Mouse (Mus musculus) forebrain, embryonic 11.5 days (tissue): ENCODE measurements around the gene Tpd52l1. TPM values are rescaled to one million over a fixed set of nuclear protein-coding genes. Genes with fewer than 3 reads are reported as not detected.

ENCODE experiments used
- ATAC-seq: fragments of 200-750 bp; cut with Nextera tagmentation; replicated peaks from 2 replicates; pipeline ENCODE4 v1.8.0; 2017; ENCODE audit warnings: moderate TSS enrichment; ENCODE audit not compliant: low FRiP score
- DNase-seq: peaks from one replicate; pipeline ENCODE4 v3.0.0-alpha.2; 2017; ENCODE audit warnings: low spot score
- H3K27ac ChIP-seq: fragments of 300-500 bp; sonication (generic); 2 replicates; pipeline ENCODE4 v1.5.1; 2014; ENCODE audit warnings: low read depth, low read length
- H3K27me3 ChIP-seq: fragments of 300-500 bp; sonication (generic); 2 replicates; pipeline ENCODE4 v1.6.1; 2014; ENCODE audit warnings: mild to moderate bottlenecking, low read length, mixed read lengths; ENCODE audit not compliant: control insufficient read depth, insufficient read depth
- H3K36me3 ChIP-seq: fragments of 300-500 bp; sonication (generic); 2 replicates; pipeline ENCODE4 v1.6.1; 2014; ENCODE audit warnings: mild to moderate bottlenecking, low read length, moderate library complexity, mixed read lengths; ENCODE audit not compliant: control insufficient read depth, insufficient read depth
- H3K4me1 ChIP-seq: fragments of 300-500 bp; sonication (generic); replicated peaks from 2 replicates; pipeline ENCODE4 v1.6.1; 2014; ENCODE audit warnings: low read length, mixed read lengths; ENCODE audit not compliant: control insufficient read depth, insufficient read depth
- H3K4me2 ChIP-seq: fragments of 300-500 bp; sonication (generic); 2 replicates; pipeline ENCODE4 v1.6.1; 2014; ENCODE audit warnings: low read depth, mild to moderate bottlenecking, low read length, moderate library complexity, mixed read lengths; ENCODE audit not compliant: severe bottlenecking
- H3K4me3 ChIP-seq: fragments of 300-500 bp; sonication (generic); 2 replicates; pipeline ENCODE4 v1.5.1; 2014; ENCODE audit warnings: low read depth, low read length
- H3K9ac ChIP-seq: fragments of 300-500 bp; sonication (generic); 2 replicates; pipeline ENCODE4 v1.6.1; 2014; ENCODE audit warnings: low read length
- H3K9me3 ChIP-seq: fragments of 300-500 bp; sonication (generic); 2 replicates; pipeline ENCODE4 v1.6.1; 2016; ENCODE audit warnings: low read length, mixed read lengths; ENCODE audit not compliant: control insufficient read depth
- WGBS: fragments of 180-500 bp; shearing (Covaris S2); extraction: QIAGEN DNeasy Blood & Tissue Kit; methylation state at CpG from one replicate; pipeline ENCODE4 v1.1.7; 2014; 5-methylcytosine and 5-hydroxymethylcytosine counted together
- polyA plus RNA-seq: library from polyadenylated mRNA; unstranded; fragments of >200 nt; fragmentation: Nextera tagmentation; extraction: Ambion mirVana; gene quantifications from 2 replicates; pipeline ENCODE4 v1.2.1, GENCODE M21; 2014

Tpd52l1 gene
- polyA plus RNA-seq, 1 experiment from 2014 or later: 25.2 TPM

DNA sequence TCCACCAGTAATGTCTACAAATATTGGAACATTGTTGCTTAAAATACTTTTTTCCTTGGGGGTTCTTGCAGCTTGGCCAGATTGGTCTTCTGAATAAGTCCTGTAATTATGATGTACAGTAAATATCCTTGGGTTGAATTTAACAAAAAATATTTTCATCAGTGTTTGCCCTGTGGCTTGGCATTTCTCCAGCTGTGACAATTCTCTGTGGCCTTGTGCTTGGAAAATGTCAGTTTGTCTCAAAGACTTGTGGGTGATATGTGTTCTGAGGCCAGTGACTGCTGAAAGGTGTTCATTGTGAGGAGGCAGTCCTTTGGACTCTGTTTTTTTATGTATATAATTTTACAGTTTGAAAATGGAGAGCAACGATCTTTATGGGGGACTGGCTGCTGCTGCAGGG is 116.3 kb downstream of the Tpd52l1 start:
- 90% methylated on average over 1 of the region's 1 CpGs for WGBS
- ATAC-seq: no peak
- H3K36me3 ChIP-seq: no peaks in the 10 kb centered on the region
- no peak overlapping the region for H3K4me3 ChIP-seq
- no peak overlapping the region for H3K9ac ChIP-seq
- H3K4me2 ChIP-seq: no peak overlapping the region
- H3K4me1 ChIP-seq: no peaks in the 10 kb centered on the region
- no peaks in the 10 kb centered on the region for H3K9me3 ChIP-seq
- no peaks in the 10 kb centered on the region for H3K27me3 ChIP-seq
- no peak overlapping the region for H3K27ac ChIP-seq
- no peak for DNase-seq

DNA sequence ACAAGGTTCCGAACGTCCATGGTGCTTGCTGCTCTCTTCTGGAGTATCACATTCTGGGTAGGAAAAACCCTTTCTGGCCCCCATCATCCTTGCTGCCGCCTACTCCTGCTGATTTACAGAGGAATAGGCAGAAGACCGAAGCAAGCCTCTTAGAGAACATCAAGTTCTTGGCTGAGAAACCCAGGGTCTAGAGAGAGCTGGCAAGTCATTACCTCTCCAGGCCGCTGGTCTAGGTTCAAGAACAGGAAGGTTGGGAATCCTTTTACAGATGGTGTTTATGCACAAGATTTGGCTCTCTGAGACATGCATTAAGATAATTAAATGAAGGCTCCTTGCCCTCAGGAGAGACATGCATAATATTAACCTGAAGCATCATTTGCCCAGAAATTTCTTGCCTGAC is 127.3 kb downstream of the Tpd52l1 start:
- H3K4me3 ChIP-seq: no peak overlapping the region
- DNase-seq: no peak
- H3K9ac ChIP-seq: no peak overlapping the region
- no peak for ATAC-seq
- WGBS: 84% methylated on average over 5 of the region's 5 CpGs
- no peaks in the 10 kb centered on the region for H3K9me3 ChIP-seq
- H3K36me3 ChIP-seq: no peaks in the 10 kb centered on the region
- H3K4me2 ChIP-seq: no peak overlapping the region
- H3K4me1 ChIP-seq: no peaks in the 10 kb centered on the region
- H3K27ac ChIP-seq: no peak overlapping the region
- H3K27me3 ChIP-seq: no peaks in the 10 kb centered on the region

GRCm38 (mm10) chr10:31312865-31313848 is 132.6 kb downstream of the Tpd52l1 start, which contains the start of gene Hddc2:
Gene Hddc2 (plus strand): TSS chr10:31313383.
- peak within 1 kb of the TSS; percentile 67 for H3K9ac ChIP-seq
- H3K27ac ChIP-seq: peak within 1 kb of the TSS; percentile 48; the same call in 1 of the 2 replicates
- no peaks in the 10 kb centered on the region for H3K36me3 ChIP-seq
- H3K4me3 ChIP-seq: peak within 1 kb of the TSS; percentile 51
- ATAC-seq: peak; percentile 97
- H3K4me2 ChIP-seq: peak within 1 kb of the TSS; percentile 52
- 5% methylated on average over 30 of the region's 44 CpGs for WGBS
- H3K4me1 ChIP-seq: no peaks in the 10 kb centered on the region
- DNase-seq: peak; percentile 92
- H3K9me3 ChIP-seq: no peaks in the 10 kb centered on the region
- no peaks in the 10 kb centered on the region for H3K27me3 ChIP-seq

DNA sequence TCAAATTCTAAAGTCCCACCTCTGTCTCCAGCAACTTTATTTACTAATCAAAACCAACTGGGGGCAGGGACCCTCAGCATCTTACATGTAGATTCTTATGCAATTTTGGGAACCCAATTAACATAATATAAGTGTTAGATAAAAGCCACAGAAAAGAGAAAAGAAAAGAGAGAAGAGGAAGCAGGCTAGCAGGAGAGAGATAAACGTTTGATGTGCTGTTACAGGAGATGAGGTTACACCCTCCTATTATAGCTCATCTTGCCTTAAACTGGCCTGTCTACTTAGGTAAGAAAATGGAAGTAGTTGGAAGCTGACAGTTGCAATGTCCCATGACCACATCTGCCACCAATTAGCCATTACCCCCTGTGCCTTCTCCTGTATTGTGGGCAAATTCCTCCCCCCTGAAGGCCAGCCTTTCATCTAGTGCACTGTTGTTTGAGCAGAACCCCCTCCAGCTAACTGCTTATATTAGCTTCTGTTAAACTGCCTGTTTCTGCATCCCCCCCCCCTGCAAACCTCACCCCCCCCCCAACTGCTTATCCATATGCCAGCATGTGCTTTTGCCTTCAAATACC is 138.6 kb downstream of the Tpd52l1 start:
- no peaks in the 10 kb centered on the region for H3K9me3 ChIP-seq
- WGBS: 30% methylated on average over 1 of the region's 1 CpGs
- no peak overlapping the region for H3K4me3 ChIP-seq
- no peaks in the 10 kb centered on the region for H3K36me3 ChIP-seq
- H3K4me1 ChIP-seq: no peaks in the 10 kb centered on the region
- ATAC-seq: no peak
- H3K9ac ChIP-seq: no peak overlapping the region
- H3K27me3 ChIP-seq: no peaks in the 10 kb centered on the region
- H3K4me2 ChIP-seq: no peak overlapping the region
- DNase-seq: no peak
- no peak overlapping the region for H3K27ac ChIP-seq

DNA sequence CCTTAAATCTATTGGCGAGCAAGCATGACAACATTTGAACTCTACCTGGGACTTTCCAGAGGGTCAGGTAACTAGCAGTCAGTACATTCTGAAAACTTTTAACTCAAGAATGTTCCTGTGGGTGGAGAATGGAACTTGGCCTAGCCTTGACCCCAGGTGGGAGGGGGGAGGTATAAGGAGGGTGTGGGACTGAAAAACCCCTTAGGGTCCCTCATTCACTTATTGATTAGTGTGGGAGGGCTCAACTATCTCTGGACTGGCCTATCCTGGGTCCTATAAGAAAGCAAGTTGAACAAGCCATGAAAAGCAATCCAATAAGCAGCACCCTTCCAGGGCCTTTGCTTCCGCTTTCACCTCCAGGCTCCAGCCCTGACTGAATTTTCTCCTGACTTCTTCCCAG is 142.3 kb downstream of the Tpd52l1 start:
- Histone ChIP-seq H3K9me3 (no peaks in the 10 kb centered on the region), H3K4me3 (no peak overlapping the region), H3K4me1 (no peaks in the 10 kb centered on the region), H3K27me3 (no peaks in the 10 kb centered on the region), H3K27ac (no peak overlapping the region), H3K9ac (no peak overlapping the region), H3K36me3 (no peaks in the 10 kb centered on the region), H3K4me2 (no peak overlapping the region)
- DNase-seq (no peak), ATAC-seq (no peak)
- 90% methylated on average over 2 of the region's 2 CpGs for WGBS

DNA sequence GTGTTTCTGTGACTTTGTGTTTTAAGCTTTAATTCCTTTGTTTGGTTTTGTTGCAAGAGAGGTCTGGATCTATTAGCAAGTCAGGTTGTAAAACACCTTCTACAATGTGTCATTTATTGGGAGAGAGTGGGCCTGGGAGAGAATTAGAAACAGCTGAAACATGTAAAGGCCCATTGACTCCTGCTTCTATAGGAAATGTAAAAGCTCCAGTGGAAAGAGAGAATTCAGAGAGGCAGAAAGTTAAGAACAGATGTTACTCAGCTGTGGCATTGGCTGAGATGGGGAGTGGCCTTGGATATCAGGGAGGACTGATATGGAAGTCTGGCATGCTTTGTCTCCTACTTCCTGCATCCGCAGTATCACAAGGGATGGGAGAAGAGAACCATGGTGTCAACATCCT is 145.5 kb downstream of the Tpd52l1 start:
- no peaks in the 10 kb centered on the region for H3K9me3 ChIP-seq
- no peak overlapping the region for H3K4me2 ChIP-seq
- ATAC-seq (no peak), DNase-seq (no peak)
- H3K4me1 ChIP-seq: no peaks in the 10 kb centered on the region
- no peaks in the 10 kb centered on the region for H3K36me3 ChIP-seq
- no peak overlapping the region for H3K9ac ChIP-seq
- no peak overlapping the region for H3K27ac ChIP-seq
- no peak overlapping the region for H3K4me3 ChIP-seq
- 77% methylated on average over 1 of the region's 1 CpGs for WGBS
- no peaks in the 10 kb centered on the region for H3K27me3 ChIP-seq

DNA sequence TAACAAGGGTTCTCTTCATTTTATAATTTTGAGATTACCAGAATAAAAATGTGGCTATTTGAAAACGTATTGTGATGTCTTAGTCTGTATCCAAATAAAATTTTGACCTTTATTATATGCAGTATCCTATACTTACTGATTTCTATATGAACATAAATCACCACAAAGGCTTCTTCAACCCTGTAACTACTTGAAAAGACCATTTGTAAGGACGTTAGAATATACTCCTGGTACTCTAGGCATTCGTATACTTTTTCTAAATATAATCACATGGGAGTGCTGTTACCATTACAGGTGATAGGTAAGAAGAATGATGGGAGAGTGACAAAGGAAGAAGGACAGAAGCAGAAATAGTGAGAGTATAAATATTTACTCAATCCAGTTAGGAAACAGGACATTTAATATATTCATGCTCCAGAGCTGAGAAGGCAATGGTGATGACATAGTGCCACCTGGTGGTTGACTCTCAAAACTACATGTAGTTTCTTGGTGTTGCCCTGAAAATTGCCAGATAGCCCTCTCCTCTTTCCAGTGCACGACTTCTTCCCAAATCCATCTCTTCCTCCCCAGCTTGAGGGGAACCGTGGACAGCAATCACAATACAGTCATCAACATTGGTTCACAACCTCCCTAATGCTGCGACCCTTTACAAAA is 146.7 kb downstream of the Tpd52l1 start:
- no peak overlapping the region for H3K27ac ChIP-seq
- DNase-seq: peak; percentile 68
- H3K4me2 ChIP-seq: no peak overlapping the region
- no peak overlapping the region for H3K9ac ChIP-seq
- H3K27me3 ChIP-seq: no peaks in the 10 kb centered on the region
- no peaks in the 10 kb centered on the region for H3K4me1 ChIP-seq
- H3K9me3 ChIP-seq: no peaks in the 10 kb centered on the region
- peak; percentile 81 for ATAC-seq
- H3K4me3 ChIP-seq: no peak overlapping the region
- no peaks in the 10 kb centered on the region for H3K36me3 ChIP-seq
- 41% methylated on average over 6 of the region's 6 CpGs for WGBS

- H3K4me2 ChIP-seq: no peak overlapping the region
- DNase-seq: no peak
- H3K27ac ChIP-seq: no peak overlapping the region
- no peak overlapping the region for H3K4me3 ChIP-seq
- WGBS: 47% methylated on average over 2 of the region's 2 CpGs
- no peak for ATAC-seq
- no peaks in the 10 kb centered on the region for H3K27me3 ChIP-seq
- no peaks in the 10 kb centered on the region for H3K4me1 ChIP-seq
- H3K9me3 ChIP-seq: no peaks in the 10 kb centered on the region
- H3K9ac ChIP-seq: no peak overlapping the region
- H3K36me3 ChIP-seq: no peaks in the 10 kb centered on the region
These were observed 147.5 kb downstream of the Tpd52l1 start for GRCm38 (mm10) chr10:31298263-31298662.
